Mouse (Mus musculus): ENCODE data around the gene Ppp4r4. TPM values are rescaled to one million over a fixed set of nuclear protein-coding genes. Genes with fewer than 3 reads are reported as not detected.

The Ppp4r4 gene
- total RNA-seq, 1 experiment, result 1.7 TPM

- Histone ChIP-seq H3K9me3 (ENCODE audit: control insufficient read depth, insufficient read depth, low read depth, low read length) (no peaks in the 10 kb centered on the region), H3K9ac (ENCODE audit: insufficient read depth, low read depth, low read length, poor library complexity, severe bottlenecking) (no peak overlapping the region), H3K4me3 (ENCODE audit: insufficient read depth in 1 of 2, low read depth in 1 of 2, low read length in 2 of 2, poor library complexity in 1 of 2, severe bottlenecking in 1 of 2) (no peak overlapping the region), H3K36me3 (ENCODE audit: control insufficient read depth, insufficient read depth, low read length, poor library complexity, severe bottlenecking) (no peaks in the 10 kb centered on the region), H3K27ac (ENCODE audit: insufficient read depth, low read depth, low read length, poor library complexity, severe bottlenecking) (no peak overlapping the region), H3K4me1 (ENCODE audit: control insufficient read depth in 2 of 2, insufficient read depth in 2 of 2, low read length in 2 of 2, poor library complexity in 1 of 2) (peaks cover 3 to 5% of the 10 kb centered on the region in 2 experiments; a peak in 2 of 4 replicates)
- in situ Hi-C loops (cut with MboI; ENCODE audit: low sequenced_read_pairs in 2 of 2, unreplicated experiment in 2 of 2), result no loop called here
- TF ChIP-seq ZC3H11A (IDR thresholded peaks at IDR 0.05; ENCODE audit: borderline replicate concordance, low read depth, low read length) (no peak), CHD2 (IDR thresholded peaks at IDR 0.05; ENCODE audit: low read depth, low read length) (no peak), ZNF384 (IDR thresholded peaks at IDR 0.05; ENCODE audit: low read depth, low read length) (no peak), MAFK (IDR thresholded peaks at IDR 0.05; ENCODE audit: insufficient read depth, low read depth, low read length) (no peak), HCFC1 (IDR thresholded peaks at IDR 0.05; ENCODE audit: borderline replicate concordance, insufficient read depth, low read length) (no peak)
- DNase-seq (ENCODE audit: low read depth, low spot score), result no peak
Measured at GRCm38 (mm10) chr12:103551422-103551821, 19.3 kb downstream of the Ppp4r4 start.

GRCm38 (mm10) chr12:103552506-103552905 is 20.4 kb downstream of the Ppp4r4 start:
- Histone ChIP-seq H3K36me3 (ENCODE audit: control insufficient read depth, insufficient read depth, low read length, poor library complexity, severe bottlenecking) (no peaks in the 10 kb centered on the region), H3K4me1 (ENCODE audit: control insufficient read depth in 2 of 2, insufficient read depth in 2 of 2, low read length in 2 of 2, poor library complexity in 1 of 2) (peaks cover 0 to 4% of the 10 kb centered on the region in 2 experiments; a peak in 1 of 4 replicates), H3K4me3 (ENCODE audit: insufficient read depth in 1 of 2, low read depth in 1 of 2, low read length in 2 of 2, poor library complexity in 1 of 2, severe bottlenecking in 1 of 2) (no peak overlapping the region), H3K9me3 (ENCODE audit: control insufficient read depth, insufficient read depth, low read depth, low read length) (no peaks in the 10 kb centered on the region), H3K27ac (ENCODE audit: insufficient read depth, low read depth, low read length, poor library complexity, severe bottlenecking) (no peak overlapping the region), H3K9ac (ENCODE audit: insufficient read depth, low read depth, low read length, poor library complexity, severe bottlenecking) (no peak overlapping the region)
- TF ChIP-seq HCFC1 (IDR thresholded peaks at IDR 0.05; ENCODE audit: borderline replicate concordance, insufficient read depth, low read length) (no peak), ZC3H11A (IDR thresholded peaks at IDR 0.05; ENCODE audit: borderline replicate concordance, low read depth, low read length) (no peak), MAFK (IDR thresholded peaks at IDR 0.05; ENCODE audit: insufficient read depth, low read depth, low read length) (no peak), ZNF384 (IDR thresholded peaks at IDR 0.05; ENCODE audit: low read depth, low read length) (no peak), CHD2 (IDR thresholded peaks at IDR 0.05; ENCODE audit: low read depth, low read length) (no peak)
- DNase-seq (ENCODE audit: low read depth, low spot score), result no peak
- in situ Hi-C loops (cut with MboI; ENCODE audit: low sequenced_read_pairs in 2 of 2, unreplicated experiment in 2 of 2), result no loop called here

DNA sequence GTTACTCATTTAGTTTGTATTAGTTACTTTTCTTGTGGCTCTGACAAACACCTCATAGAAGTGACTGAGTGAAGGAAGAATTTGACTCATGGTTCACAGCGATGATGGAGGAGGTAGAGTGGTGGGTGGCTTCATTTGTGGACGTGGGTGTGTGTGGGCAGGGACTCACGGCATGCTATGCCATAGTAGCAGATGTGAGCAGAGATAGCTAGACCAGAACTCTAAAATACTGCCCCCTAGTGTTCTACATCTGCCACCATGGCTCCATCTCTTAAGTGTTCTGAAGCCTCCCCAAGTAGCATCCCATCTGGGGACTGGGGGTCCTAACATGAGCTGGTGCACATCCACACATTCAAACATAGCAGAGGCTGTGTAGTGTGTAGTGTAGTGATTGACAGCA is 21.4 kb downstream of the Ppp4r4 start:
- in situ Hi-C loops (cut with MboI; ENCODE audit: low sequenced_read_pairs in 2 of 2, unreplicated experiment in 2 of 2), result no loop called here
- Histone ChIP-seq H3K27ac (ENCODE audit: insufficient read depth, low read depth, low read length, poor library complexity, severe bottlenecking) (no peak overlapping the region), H3K36me3 (ENCODE audit: control insufficient read depth, insufficient read depth, low read length, poor library complexity, severe bottlenecking) (no peaks in the 10 kb centered on the region), H3K9me3 (ENCODE audit: control insufficient read depth, insufficient read depth, low read depth, low read length) (no peaks in the 10 kb centered on the region), H3K9ac (ENCODE audit: insufficient read depth, low read depth, low read length, poor library complexity, severe bottlenecking) (no peak overlapping the region), H3K4me3 (ENCODE audit: insufficient read depth in 1 of 2, low read depth in 1 of 2, low read length in 2 of 2, poor library complexity in 1 of 2, severe bottlenecking in 1 of 2) (no peak overlapping the region), H3K4me1 (ENCODE audit: control insufficient read depth in 2 of 2, insufficient read depth in 2 of 2, low read length in 2 of 2, poor library complexity in 1 of 2) (no peaks in the 10 kb centered on the region; a peak in 1 of 4 replicates)
- DNase-seq (ENCODE audit: low read depth, low spot score), result no peak
- TF ChIP-seq HCFC1 (IDR thresholded peaks at IDR 0.05; ENCODE audit: borderline replicate concordance, insufficient read depth, low read length), result no peak
- no peak for TF ChIP-seq CHD2 (IDR thresholded peaks at IDR 0.05; ENCODE audit: low read depth, low read length)
- no peak for TF ChIP-seq ZNF384 (IDR thresholded peaks at IDR 0.05; ENCODE audit: low read depth, low read length)
- TF ChIP-seq ZC3H11A (IDR thresholded peaks at IDR 0.05; ENCODE audit: borderline replicate concordance, low read depth, low read length), result no peak
- no peak for TF ChIP-seq MAFK (IDR thresholded peaks at IDR 0.05; ENCODE audit: insufficient read depth, low read depth, low read length)

GRCm38 (mm10) chr12:103556856-103557255 is 24.8 kb downstream of the Ppp4r4 start:
- TF ChIP-seq ZNF384 (IDR thresholded peaks at IDR 0.05; ENCODE audit: low read depth, low read length), result no peak
- no peak for TF ChIP-seq HCFC1 (IDR thresholded peaks at IDR 0.05; ENCODE audit: borderline replicate concordance, insufficient read depth, low read length)
- no peak for TF ChIP-seq ZC3H11A (IDR thresholded peaks at IDR 0.05; ENCODE audit: borderline replicate concordance, low read depth, low read length)
- TF ChIP-seq CHD2 (IDR thresholded peaks at IDR 0.05; ENCODE audit: low read depth, low read length), result no peak
- no peak for TF ChIP-seq MAFK (IDR thresholded peaks at IDR 0.05; ENCODE audit: insufficient read depth, low read depth, low read length)

GRCm38 (mm10) chr12:103564726-103565125 is 32.6 kb downstream of the Ppp4r4 start:
- H3K27ac ChIP-seq (ENCODE audit: insufficient read depth, low read depth, low read length, poor library complexity, severe bottlenecking), result no peak overlapping the region
- no peaks in the 10 kb centered on the region for H3K36me3 ChIP-seq (ENCODE audit: control insufficient read depth, insufficient read depth, low read length, poor library complexity, severe bottlenecking)

More at GRCm38 (mm10) chr12:103556856-103557255, 24.8 kb downstream of the Ppp4r4 start:
- Histone ChIP-seq H3K36me3 (ENCODE audit: control insufficient read depth, insufficient read depth, low read length, poor library complexity, severe bottlenecking) (no peaks in the 10 kb centered on the region), H3K9me3 (ENCODE audit: control insufficient read depth, insufficient read depth, low read depth, low read length) (no peaks in the 10 kb centered on the region), H3K27ac (ENCODE audit: insufficient read depth, low read depth, low read length, poor library complexity, severe bottlenecking) (no peak overlapping the region), H3K9ac (ENCODE audit: insufficient read depth, low read depth, low read length, poor library complexity, severe bottlenecking) (no peak overlapping the region), H3K4me1 (ENCODE audit: control insufficient read depth in 2 of 2, insufficient read depth in 2 of 2, low read length in 2 of 2, poor library complexity in 1 of 2) (peaks cover 0 to 3% of the 10 kb centered on the region in 2 experiments; a peak in 1 of 4 replicates), H3K4me3 (ENCODE audit: insufficient read depth in 1 of 2, low read depth in 1 of 2, low read length in 2 of 2, poor library complexity in 1 of 2, severe bottlenecking in 1 of 2) (no peak overlapping the region)
- DNase-seq (ENCODE audit: low read depth, low spot score), result no peak
- in situ Hi-C loops (cut with MboI; ENCODE audit: low sequenced_read_pairs in 2 of 2, unreplicated experiment in 2 of 2), result no loop called here

More at GRCm38 (mm10) chr12:103564726-103565125, 32.6 kb downstream of the Ppp4r4 start:
- DNase-seq (ENCODE audit: low read depth, low spot score), result no peak
- H3K4me1 ChIP-seq (ENCODE audit: control insufficient read depth in 2 of 2, insufficient read depth in 2 of 2, low read length in 2 of 2, poor library complexity in 1 of 2), result peaks cover 0 to 9% of the 10 kb centered on the region in 2 experiments; a peak in 1 of 4 replicates
- TF ChIP-seq ZNF384 (IDR thresholded peaks at IDR 0.05; ENCODE audit: low read depth, low read length), result no peak
- TF ChIP-seq MAFK (IDR thresholded peaks at IDR 0.05; ENCODE audit: insufficient read depth, low read depth, low read length), result no peak
- TF ChIP-seq ZC3H11A (IDR thresholded peaks at IDR 0.05; ENCODE audit: borderline replicate concordance, low read depth, low read length), result no peak
- TF ChIP-seq CHD2 (IDR thresholded peaks at IDR 0.05; ENCODE audit: low read depth, low read length), result no peak
- TF ChIP-seq HCFC1 (IDR thresholded peaks at IDR 0.05; ENCODE audit: borderline replicate concordance, insufficient read depth, low read length), result no peak
- H3K9ac ChIP-seq (ENCODE audit: insufficient read depth, low read depth, low read length, poor library complexity, severe bottlenecking), result no peak overlapping the region
- no peak overlapping the region for H3K4me3 ChIP-seq (ENCODE audit: insufficient read depth in 1 of 2, low read depth in 1 of 2, low read length in 2 of 2, poor library complexity in 1 of 2, severe bottlenecking in 1 of 2)
- in situ Hi-C loops (cut with MboI; ENCODE audit: low sequenced_read_pairs in 2 of 2, unreplicated experiment in 2 of 2), result no loop called here
- H3K9me3 ChIP-seq (ENCODE audit: control insufficient read depth, insufficient read depth, low read depth, low read length), result no peaks in the 10 kb centered on the region

Data from ES-E14 (cell line).